Mouse (Mus musculus) frontal cortex, postnatal 14 days (tissue): ENCODE measurements around the gene Ccdc69.
A peak's percentile ranks its signal among the peaks of the same experiment; 100 is the strongest.

Experiments used
- DNase-seq, 2 experiments: peaks; one replicate each; pipeline ENCODE4 v3.0.0; 2022; ENCODE audit warnings: low spot score in 2 of 2

Ccdc69 gene

DNA sequence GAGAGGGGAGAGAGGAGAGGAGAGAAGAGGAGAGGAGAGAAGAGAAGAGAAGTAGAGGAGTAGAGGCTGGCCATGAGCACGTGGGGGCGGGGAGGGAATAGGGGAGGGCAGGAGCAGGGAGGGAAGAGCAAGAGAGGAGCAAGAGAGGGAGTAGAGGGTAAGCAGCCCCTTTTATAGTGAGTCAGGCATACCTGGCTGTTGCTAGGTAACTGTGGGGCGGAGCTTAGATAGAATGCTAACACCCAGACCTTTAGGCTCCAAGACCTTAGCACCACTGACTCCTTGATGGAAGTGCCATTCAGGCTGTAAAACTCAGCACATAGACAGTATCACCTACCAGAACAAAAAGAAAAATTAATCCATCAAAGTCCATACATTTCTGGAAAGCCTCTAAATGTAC lies 41.3 kb downstream of the Ccdc69 start:
- DNase-seq, result no peak

DNA sequence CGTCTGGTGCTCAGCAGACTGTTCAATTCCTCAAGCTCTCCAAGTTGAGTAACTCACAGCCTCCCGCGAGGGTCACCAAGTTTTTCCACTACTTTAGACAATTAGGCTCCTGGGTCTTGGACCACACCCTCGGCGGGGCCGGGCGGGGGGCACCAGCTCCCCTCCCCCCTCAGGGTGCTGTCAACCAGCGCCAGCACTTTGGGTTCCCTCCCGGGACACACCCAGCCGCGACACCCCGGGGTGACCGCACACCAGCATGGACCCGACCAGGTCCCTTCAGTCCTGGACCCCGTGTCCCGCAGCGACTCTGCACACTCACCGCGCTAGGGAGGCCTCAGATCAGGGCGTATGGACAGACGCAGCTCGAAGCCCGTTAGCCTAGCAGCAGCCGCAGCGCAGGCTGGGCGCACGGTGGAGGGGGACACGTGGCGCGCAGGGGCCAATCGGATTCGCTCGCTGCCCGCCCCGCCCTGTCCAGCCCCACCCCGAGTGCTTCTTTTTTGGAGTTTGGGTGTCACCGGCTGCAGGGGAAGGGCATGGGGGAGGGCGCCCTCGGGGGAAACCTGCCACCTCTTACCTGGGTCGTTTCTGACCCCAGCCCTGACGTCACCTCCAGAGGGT lies 44.8 kb downstream of the Ccdc69 start, which contains the start of gene Anxa6:
TSS of gene Anxa6 (minus strand) at position 406 of the 621 bp plus-strand sequence.
- peak in 1 of 2 experiments; percentile 70 for DNase-seq

DNA sequence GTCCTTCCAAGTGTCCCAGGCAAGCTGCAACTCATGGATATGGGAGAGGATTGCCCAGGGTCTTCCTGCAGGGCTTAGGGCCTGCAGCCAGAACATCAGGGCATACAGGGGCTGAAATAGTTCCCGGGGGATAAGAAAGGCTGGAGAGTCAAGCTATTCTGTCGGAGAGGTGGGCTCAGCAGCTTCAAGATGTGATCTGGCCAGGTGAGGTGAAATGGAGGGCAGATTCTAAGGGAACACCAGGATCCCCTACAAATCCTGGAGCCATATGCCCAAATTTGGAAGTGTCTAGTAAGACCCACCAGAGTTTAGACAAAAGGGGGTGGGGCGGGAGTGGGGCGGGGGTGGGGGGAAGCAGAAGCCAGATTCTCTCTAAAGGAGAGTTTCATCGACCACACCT lies 45.6 kb downstream of the Ccdc69 start:
- no peak for DNase-seq

DNA sequence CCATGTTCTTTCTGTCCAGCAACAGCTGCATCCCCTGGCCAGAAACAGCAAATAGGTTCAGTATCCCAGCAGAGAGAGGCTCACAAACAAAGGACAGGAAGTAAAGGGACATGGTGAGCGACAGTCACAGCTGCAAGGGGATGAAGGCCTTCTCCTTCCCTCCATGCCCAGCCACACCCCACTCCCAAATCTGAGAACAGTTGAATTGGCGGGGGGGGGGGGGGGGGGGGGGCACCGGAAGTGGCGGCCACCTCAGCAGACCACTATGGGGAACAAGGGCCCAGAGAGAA lies 46.0 kb downstream of the Ccdc69 start:
- DNase-seq, result no peak

DNA sequence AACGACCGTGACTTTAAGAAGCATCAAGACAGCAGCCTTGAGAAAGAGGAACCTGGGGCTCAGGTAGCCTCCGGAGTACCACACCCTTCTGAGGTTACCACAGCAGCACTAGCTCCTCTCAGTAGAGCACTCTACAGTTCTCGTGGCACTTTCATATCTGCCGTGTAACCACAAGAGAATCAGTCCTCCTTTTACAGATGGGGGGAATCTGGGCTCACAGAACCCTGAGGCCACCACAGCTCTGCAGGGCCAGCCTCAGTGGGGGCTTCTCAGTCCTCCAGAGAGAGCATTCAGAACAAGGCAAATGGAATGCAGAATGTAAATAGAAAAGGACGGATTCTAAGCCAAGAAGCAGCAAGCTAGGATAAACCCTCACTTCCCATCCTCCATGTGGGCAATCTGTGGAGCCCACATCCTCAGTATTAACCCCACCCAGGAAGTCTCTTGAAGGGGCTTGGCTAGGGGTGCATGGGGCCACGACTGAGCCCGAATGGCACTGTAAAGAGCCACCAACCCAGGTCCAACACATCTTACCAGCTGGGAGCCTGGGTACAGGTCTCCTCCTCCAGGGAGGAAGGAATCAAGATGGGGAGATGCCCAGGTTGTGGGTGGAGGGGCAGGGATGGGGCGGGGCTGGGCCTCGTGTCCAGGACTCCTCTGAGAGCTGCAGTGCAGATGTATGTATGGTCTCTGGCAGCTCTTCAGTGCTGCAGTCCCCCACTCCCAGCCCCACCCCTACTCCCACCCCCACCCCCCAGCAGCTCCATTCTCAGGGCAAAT lies 46.5 kb downstream of the Ccdc69 start:
- no peak for DNase-seq

DNA sequence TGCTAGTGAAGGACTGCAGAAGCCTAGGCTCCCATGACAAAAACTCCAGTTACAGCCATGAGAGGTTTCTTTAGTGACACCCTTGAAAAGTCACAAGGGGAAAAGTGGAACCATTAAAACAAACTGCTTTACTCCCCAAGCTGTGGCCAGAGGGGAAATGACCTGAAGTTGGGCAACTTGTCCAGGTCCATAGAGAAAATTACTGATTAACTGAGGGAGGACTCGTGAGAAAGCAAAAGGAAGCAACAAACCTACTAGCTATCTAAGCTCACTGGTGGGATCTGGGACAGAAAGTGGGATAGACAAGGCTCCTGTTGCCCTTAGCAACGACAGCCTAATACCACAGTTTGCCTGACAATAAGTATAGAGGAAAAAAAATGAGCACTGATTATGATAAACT lies 49.4 kb downstream of the Ccdc69 start:
- no peak for DNase-seq

DNA sequence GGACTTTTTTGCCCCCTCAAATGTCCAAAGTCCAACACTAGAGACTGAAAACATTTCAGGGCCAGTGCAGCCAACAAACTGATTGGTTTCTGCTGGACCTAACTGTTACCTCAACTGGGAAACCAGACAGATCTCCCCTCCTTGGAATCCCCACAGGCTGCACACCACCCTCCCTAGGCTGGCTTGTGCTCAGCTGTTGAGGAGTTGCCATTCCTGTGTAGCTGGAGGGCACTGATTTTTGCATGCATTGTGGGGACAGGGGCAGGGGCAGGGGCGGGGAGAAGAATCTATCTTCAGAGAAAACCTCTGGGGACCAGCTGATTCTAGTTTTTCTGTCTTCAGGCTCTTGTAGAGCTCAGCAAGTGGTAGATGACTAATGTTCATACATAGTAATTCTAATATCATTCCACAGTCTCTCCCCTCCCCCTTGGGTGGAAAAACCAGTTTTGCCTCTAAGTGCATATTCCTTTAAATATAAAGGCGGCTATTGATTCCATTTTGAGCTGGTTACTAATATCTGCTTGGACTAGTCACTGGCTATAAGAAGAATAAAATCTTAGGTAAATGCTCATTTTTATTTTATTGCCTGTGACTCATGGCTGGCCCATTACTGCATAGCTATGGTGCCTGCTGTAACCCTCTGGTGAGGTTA lies 50.6 kb downstream of the Ccdc69 start:
- no peak for DNase-seq

DNA sequence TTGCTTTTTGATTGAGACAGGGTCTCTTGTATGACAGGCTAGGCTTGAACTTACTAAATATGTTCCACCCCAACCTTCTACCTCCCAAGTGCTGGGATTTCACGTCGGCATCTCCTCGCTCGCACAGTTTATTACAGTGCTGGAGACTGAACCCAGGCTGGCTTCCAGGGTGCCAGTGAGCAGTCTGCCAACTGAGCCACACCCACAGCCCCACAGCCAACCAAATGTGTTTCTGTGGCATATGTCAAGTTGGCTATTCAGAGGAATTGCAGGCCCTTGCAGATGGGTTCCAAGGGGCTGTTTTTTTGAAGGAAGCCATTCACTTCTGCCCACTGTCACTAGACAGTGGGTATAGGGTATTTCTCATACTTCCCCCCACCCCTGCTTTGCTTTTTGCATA lies 52.0 kb downstream of the Ccdc69 start:
- no peak for DNase-seq

DNA sequence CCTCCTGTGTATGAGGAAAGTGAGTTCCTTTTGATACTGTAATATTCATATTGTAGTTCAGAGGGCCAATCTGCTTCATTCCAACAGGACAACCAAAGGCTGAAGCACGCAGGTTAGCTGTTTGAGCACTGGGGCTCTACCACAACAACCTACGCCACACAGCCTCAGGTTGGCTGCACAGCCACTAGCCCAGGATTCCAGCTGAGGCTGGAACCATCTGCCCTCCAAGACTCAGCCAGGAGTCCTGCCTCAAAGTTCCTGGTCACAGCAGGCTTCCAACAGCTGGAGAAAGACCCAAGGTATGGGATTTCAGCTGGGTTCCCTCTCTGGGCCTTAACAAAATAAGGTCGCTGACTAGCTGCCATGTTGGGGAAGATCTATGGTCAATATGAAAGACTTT lies 54.3 kb downstream of the Ccdc69 start:
- no peak for DNase-seq

DNA sequence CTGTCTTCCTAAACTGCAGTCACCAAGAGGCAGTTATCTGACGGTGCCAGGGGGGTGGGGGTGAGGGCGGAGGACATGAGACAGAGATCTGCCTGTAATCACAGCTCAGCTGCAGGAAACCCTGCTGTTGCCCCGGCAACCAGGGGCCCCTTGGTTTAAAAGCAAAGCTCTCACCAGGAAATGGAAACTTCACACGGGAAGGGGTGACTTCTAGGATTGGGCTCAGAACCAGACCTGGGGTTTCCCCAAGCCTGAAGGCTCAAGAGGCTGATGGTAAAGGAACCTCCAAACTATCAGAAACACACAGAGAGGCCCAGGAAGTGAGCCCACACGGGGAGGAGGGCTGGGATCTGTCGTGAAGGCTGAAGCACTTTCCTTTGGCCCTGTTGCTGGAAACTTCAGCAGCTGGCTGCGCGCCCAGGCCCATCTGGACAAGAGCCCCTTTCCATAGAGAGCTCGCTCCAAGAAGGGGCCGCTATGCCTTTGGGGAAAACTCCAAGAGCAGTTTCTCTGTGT lies 54.8 kb downstream of the Ccdc69 start:
- peak; percentile 67 to 68 for DNase-seq

DNA sequence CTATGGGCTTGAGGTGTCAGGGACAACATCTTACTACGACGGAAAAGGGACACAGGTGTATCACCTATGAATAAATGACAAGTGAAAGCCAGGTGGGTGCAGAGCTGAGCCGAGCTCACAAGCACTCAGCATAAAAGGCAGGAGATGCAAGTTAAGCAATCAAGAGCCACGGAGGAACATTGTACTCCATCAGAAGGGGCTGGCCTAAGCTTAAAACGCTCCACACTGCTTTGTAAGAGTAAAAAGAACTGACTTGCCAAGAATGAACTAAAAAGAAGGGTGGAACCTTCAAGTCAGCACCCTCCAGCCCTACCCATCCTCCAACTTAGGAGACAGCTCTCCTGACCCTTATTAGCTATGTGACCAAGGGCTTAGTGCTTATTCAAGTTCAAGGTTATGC lies 55.4 kb downstream of the Ccdc69 start:
- DNase-seq, result no peak

DNA sequence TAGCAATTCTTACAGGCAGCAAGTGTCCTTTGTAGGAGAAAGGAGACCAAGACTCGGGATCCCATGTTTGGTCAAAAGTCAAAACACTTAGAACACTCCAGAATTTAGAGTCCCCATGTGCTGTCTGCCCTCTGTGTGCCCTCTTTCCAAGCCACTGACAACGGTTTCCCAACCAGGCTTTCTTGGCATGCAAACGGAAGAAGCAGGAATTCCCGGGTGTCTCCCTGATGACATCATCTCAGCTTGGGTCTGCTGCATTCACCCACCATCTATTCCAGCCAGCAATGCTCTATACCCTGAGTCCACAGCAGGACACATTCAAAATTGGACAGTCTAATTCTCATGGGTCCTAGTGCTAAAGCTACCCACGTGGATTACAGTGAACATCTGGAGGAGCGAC lies 56.1 kb downstream of the Ccdc69 start:
- no peak for DNase-seq

DNA sequence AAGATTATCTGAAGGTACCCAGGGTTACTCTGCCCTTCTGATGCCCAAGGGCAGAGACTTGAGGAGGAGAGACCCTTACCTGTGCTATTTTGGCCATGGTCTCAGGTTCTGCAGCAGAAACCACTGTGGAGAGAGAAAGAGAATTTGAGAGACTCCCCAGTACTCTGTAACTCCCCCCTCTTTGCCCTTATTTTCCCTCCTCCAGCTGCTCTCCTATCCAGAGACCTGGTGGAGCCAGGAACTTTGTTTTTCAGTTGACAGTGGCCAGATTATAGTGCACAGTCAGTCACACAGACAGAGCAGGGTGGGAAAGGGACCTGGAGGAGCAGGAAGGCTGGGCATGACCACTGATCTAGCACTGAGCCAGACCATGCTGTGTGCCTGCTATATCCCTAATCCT lies 56.5 kb downstream of the Ccdc69 start:
- no peak for DNase-seq

DNA sequence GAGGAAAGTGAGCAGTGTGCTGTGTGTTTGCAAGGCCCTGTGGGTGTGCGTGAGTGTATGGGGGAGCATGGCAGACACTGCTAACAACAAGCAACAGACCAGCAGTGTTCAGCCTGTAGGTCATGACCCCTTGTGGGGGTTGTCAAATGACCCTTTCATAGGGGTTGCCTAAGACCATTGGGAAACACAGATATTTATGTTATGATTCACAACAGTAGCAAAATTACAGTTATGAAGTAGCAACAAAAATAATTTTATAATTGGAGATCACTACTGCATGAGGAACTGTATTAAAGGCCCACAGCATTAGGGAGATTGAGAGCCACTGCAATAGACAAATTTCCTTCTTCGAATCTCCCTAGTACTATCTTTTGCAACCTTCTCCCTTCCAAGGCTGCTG lies 58.2 kb downstream of the Ccdc69 start:
- DNase-seq, result no peak

DNA sequence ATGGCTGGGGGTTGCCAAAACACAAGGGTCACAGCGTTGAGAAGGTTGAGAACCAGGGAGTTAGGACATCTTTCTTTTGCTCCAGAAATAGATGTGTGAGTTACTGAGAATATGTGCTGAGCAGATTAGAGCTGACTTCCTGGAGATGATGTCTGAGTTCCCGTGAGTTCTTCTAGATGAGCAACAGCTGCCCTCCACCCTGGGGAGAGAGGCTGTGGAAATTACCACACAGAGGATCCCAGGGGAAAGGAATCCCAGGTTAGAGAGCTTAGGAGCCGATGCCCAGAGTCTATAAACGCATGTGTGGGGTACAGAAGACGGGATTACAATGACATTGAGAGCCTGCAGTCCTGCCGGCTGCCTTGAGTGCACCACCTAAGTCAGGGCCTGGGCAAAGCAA lies 59.9 kb downstream of the Ccdc69 start:
- DNase-seq, result no peak

DNA sequence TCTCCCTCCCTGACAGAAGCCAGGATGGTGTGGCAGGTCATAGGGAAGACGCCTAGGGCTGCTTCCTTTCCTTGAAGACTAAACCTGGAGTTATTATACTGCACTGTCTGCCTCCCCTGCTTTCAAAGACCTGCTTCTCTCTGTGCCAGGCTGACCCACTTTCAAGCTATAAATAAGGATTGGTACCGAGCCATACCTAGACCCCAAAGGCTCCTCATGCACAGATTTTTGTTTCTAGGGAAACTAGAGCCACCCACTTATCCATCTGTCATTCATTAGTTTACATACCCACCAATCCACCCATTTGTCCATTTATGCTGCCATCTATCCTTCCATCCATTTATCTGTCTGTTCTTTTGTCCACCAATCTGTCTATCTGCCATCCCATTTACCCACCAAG lies 60.7 kb downstream of the Ccdc69 start:
- DNase-seq, result no peak

DNA sequence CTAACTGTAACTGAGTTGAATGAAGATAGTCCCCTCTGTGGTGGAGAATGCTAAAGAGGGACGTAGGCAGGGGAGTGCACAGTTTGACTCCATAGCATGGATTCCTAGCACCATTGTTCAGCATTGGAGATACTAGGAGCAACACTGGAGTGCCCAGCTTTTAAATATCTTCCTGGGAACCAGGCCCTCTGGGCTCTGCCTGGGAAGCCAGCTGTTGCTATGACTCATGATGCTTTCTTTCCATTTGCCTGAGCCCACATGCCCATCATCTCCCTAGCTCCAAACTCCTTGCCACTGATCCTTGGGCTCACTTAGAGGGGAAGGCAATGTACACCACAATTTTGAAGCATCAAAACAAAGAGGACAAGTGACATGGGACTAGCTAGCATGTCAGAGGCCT lies 61.2 kb downstream of the Ccdc69 start:
- no peak for DNase-seq

DNA sequence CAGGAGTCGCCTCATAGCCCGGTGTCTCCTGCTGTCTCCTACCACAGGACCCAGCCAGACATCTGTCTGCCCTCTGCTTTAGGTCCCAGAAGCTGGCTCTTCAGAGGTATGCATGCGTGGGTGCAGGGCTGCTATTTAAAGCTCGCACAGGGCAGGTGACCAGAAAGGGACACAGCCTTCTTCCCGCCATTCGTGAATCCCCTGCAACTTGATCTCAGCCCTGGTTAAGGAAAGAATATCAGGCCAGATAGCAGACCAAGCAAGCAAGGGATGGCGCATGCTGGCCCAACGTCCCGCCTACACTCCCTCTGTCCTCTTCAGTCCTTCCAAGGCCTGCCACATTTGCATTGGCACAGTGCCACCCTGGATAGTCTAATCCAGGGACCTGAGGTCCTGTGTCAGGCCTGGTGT lies 62.1 kb downstream of the Ccdc69 start:
- no peak for DNase-seq

DNA sequence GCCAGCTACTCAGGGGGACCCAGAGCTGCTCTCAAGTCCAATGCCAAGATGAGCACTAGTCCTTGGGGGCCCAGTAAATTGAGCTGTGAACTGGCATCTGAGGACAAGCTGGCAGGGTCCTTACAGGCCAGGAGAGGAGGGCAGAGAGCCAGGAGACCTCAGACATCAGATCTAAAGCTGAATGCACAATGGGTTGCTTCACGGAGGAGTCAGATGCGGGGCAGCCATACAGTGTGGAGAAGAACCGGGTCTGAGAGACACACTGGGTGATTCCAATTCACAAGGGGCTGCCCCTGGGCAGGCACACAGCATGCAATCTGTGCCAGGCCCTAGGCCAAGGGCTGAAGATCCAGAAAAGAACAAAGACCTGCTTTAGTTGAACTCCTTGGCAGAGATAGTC lies 62.7 kb downstream of the Ccdc69 start:
- no peak for DNase-seq

DNA sequence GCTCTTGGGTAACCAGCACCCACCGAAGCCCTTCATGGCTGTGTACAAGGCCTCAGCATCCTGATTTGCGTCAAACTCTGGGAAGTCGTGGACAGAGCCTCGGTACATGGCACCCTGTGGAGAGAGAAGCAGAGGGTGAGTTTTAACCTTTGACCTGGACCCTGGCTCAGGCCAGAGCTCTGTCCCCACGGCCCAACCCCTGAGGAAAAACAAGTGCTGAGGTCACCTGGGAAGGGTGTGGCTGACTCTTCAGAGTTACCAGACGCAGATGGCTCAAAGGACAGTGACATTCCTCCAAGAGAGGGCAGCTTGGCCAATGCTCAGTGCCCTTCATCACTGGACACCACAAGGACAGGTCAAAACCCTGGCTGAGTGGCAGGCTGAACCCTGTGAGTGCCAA lies 64.1 kb downstream of the Ccdc69 start:
- no peak for DNase-seq

DNA sequence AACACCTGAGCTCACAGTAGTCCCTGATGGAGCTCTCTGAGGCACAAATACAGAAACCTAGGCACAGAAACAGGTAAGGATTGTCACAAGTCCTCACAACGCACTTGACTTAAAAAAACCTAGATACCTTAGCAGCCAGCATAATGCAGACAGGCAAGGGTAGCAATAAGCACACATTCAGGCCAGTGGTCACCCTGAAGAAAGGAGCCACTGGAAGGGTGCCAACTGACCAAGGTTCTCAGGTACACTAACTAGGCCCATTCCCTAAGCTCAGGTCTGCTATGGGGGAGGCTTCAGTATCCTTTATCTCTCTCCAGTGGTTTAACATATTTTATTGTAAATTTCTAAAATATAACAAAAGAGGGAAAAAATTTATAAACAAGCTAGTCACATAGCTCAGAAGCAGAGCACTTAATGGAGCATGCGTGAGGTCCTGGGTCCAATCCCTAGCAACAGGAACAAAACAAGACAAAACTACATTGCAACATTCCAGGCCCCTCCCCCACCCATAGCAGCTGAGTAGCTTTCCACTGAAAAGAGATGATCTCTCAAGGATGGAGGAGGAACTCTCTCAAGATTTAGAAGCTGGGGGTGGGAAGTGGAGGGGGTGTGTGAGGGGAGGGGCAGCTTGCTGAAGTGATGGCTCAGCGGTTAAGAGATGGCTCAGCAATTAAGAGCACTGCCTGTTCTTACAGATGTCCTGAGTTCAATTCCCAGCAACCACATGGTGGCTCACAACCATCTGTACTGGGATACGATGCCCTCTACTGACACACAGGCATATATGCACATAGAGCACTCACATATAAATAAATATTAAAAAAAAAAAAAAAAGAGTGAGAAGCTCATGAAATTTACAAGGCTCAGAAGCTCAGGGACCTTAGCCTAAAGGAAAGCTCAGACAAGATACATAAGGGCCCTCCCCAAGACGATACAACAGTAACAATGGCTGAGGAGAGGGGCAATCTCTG lies 65.1 kb downstream of the Ccdc69 start:
- no peak for DNase-seq

DNA sequence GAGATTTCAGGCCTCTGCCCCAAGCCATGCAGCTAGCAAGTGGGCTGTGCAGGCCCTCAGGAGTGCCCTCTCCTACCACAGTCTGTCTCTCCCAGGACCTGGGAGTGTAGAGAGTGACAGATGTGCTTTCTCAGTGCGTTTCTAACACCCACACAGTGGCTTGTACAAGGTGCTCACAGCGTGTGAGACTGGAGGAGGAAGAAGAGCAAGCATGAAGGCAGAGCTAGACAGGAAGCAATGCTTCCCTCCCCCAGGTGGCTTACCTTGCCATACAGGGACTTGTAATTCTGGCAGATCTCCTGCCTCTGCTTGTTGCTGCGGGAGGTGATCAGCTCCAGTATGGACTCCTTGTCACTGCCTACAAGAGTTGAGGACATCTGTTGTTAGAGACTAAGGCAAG lies 66.5 kb downstream of the Ccdc69 start:
- DNase-seq, result no peak
